Mouse (Mus musculus) cortical plate, adult 2 months (tissue): ENCODE results near the gene Mrps14.

ENCODE experiments used
- CTCF ChIP-seq: fragments of 200-500 bp; IDR thresholded peaks from 2 replicates; pipeline ENCODE4 v1.5.1; 2011; ENCODE audit warnings: mild to moderate bottlenecking, control low read depth, low read length; ENCODE audit not compliant: insufficient read depth; ENCODE audit errors: extremely low read depth
- POLR2A ChIP-seq: fragments of 200-500 bp; IDR thresholded peaks from 2 replicates; pipeline ENCODE4 v1.6.1; 2011; ENCODE audit warnings: mild to moderate bottlenecking, low read length, control low read depth; ENCODE audit not compliant: insufficient read depth; ENCODE audit errors: extremely low read depth

DNA sequence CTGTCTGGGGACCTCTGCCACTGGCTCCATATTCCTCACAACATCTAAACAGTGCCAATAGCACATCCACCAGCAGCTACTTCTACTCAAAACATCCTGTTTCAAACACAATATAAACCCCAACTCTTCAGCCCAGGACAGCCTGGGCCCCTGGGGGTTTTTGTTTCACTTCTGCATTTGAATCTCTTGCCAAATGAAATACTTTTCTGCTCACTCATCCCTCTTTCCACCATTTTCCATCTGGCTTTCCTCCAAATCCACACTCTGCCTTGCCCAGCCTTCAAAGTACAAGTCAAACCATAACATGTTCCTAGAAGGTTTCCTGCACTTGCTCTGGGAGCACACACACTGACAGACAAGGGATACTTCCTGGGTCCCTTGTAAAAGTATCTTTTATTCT is 38.9 kb downstream of the Mrps14 start:
- no peak for TF ChIP-seq CTCF
- no peak for TF ChIP-seq POLR2A
